Mouse (Mus musculus) bone marrow, adult 2 months (tissue): Measurements from ENCODE around the gene Rhbdd1. TPM values are rescaled to one million over a fixed set of nuclear protein-coding genes. Genes with fewer than 3 reads are reported as not detected.
A peak's percentile ranks its signal among the peaks of the same experiment; 100 is the strongest.

Source experiments
- H3K27ac ChIP-seq: fragments of 200-500 bp; 2 replicates; pipeline ENCODE4 v1.5.1; 2012; ENCODE audit warnings: low read depth, mild to moderate bottlenecking, control low read depth, inconsistent platforms, low read length; ENCODE audit not compliant: control insufficient read depth, poor library complexity, insufficient read depth
- H3K4me1 ChIP-seq: fragments of 200-500 bp; 2 replicates; pipeline ENCODE4 v1.6.1; 2011; ENCODE audit warnings: low read length; ENCODE audit not compliant: control insufficient read depth, insufficient read depth
- H3K4me3 ChIP-seq: fragments of 200-500 bp; replicated peaks from 2 replicates; pipeline ENCODE3; 2011; ENCODE audit warnings: mild to moderate bottlenecking, low read depth, low read length, control low read depth; ENCODE audit not compliant: control insufficient read depth
- CTCF ChIP-seq: fragments of 200-500 bp; IDR thresholded peaks from 2 replicates; pipeline ENCODE4 v1.5.1; 2011; ENCODE audit warnings: low read length, control low read depth; ENCODE audit not compliant: control insufficient read depth, insufficient read depth
- POLR2A ChIP-seq: fragments of 200-500 bp; IDR thresholded peaks from 2 replicates; pipeline ENCODE4 v1.6.1; 2011; ENCODE audit warnings: low read depth, mild to moderate bottlenecking, control low read depth, low read length, borderline replicate concordance; ENCODE audit not compliant: control insufficient read depth
- WGBS: fragments of 180-500 bp; shearing (Covaris S2); methylation state at CpG from one replicate; pipeline ENCODE4 v1.1.7; 2018; 5-methylcytosine and 5-hydroxymethylcytosine counted together
- polyA plus RNA-seq: library from polyadenylated mRNA; stranded (reverse); fragments of >200 nt; gene quantifications from 2 replicates; pipeline ENCODE4 v1.2.4, GENCODE M21; 2011; ENCODE audit warnings: low replicate concordance; ENCODE audit not compliant: missing spikeins, insufficient read depth, insufficient read length

Gene Rhbdd1
- polyA plus RNA-seq, 1 experiment = 4.6 TPM

DNA sequence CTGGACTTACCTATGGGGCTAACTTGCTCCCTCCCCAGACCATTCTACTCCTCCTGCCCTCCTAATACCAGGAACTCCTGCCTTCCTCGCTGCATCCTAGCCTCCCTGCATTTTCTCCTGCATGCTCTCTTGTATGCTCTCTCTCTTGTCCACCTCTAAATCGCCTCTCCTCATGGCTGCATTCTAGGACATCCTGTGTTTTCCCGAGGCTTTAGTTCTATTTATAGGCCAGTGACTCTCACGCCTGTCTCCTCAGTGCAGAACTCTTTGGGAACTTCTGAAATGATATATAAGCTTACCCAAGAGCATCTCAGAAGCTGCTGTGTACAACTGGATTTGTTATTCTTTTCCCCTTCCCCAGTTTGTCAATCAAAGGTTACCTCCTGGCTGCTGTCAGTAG, 95.8 kb downstream of the Rhbdd1 start:
- Histone ChIP-seq H3K4me1 (no peaks in the 10 kb centered on the region), H3K27ac (no peak overlapping the region), H3K4me3 (no peak overlapping the region)
- TF ChIP-seq POLR2A (no peak), CTCF (no peak)
- 72% methylated on average over 4 of the region's 4 CpGs for WGBS

DNA sequence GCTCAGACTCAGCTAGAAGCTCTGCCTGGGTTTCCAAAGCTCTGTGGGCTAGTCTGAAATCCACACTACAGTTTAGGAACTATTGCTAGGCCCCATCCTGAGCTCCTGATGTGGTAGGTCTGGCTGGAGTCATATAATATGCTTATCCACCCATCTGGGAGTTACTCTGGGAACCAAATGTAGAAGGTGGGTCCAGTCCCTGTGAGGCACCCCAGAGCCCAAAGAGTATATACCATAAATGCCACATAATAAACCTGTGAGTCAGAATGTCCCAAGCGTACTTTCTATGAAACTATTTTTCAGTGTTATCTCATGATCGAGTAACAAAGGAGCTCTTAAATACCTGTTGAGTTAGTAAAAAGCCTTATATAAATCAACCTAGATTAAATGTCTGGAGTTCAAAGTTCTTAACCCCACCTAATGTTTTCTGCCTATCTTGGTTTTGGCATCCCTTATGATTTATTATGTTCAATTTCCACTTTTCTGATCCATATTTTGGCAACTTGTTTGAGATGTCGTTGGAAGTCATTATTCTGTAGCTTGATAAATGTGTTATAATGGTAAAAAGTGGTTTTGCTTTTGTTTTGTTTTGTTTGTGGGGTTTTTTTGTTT, 98.3 kb downstream of the Rhbdd1 start:
- Histone ChIP-seq H3K27ac (no peak overlapping the region), H3K4me1 (no peaks in the 10 kb centered on the region), H3K4me3 (no peak overlapping the region)
- no peak for TF ChIP-seq CTCF
- no peak for TF ChIP-seq POLR2A
- 82% methylated on average over 3 of the region's 3 CpGs for WGBS

DNA sequence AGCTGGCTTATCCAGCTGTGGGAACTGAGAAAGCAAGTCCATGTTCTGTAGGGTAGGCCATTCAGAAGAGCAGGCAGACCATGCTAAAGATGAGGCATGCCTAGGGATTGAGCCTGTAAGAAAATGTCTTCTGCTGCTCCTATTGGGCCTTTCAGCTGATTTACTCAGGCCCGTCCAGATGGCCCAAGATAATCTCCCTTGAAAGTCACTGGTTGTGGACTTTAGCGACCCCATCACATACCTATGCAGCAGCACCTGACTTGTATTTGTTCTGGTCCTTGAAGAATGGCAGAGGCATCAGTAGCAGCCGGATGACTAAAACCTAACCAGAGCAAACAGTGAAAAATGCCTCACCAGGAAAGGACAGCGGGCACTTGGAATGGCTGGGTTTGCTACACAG, 99.4 kb downstream of the Rhbdd1 start:
- Histone ChIP-seq H3K4me1 (no peaks in the 10 kb centered on the region), H3K27ac (no peak overlapping the region), H3K4me3 (no peak overlapping the region)
- TF ChIP-seq POLR2A (no peak), CTCF (no peak)
- 81% methylated on average over 4 of the region's 4 CpGs for WGBS

DNA sequence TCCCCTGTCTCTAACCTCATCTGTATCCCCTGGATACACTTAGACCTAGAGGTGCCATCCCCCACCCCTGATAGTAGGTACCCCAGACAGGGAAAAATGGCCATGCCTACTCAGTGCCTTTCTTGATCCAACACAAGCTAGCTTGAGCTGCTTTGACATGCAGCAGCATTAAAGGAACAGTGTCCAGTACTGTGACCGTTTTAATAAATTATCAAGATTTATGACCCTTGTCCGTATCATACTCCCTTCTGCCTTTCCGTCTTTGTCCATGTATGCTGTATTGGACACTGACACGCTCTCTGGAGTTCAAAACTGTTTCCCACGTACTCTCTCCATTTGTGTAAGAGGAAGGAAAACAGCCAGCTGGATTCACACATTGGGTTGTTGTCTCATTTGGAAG, 111.5 kb downstream of the Rhbdd1 start:
- TF ChIP-seq POLR2A (no peak), CTCF (no peak)
- H3K4me1 ChIP-seq = no peaks in the 10 kb centered on the region
- WGBS = 93% methylated on average over 5 of the region's 5 CpGs
- no peak overlapping the region for H3K27ac ChIP-seq
- H3K4me3 ChIP-seq = no peak overlapping the region

DNA sequence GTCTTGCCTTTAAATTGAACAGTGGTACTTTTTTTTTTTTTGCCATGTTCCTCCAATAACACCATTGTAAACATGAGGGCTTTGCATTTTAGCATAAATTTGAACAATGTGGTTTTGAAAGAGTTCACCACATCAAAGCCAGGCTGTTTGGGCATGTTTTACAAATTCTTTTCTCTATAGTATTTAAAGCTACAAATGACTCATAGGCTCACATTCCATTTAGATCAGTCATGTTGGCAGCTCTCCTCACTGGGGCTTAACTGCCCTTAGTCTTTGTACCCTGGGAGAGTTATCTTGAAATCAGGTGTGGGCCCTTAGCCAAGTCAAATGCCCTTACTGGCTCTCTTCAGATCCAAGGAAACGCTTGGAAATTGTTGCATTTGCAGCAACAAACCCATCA, 112.8 kb downstream of the Rhbdd1 start:
- H3K4me1 ChIP-seq = no peaks in the 10 kb centered on the region
- no peak overlapping the region for H3K27ac ChIP-seq
- WGBS = 57% methylated on average over 1 of the region's 1 CpGs
- no peak overlapping the region for H3K4me3 ChIP-seq
- TF ChIP-seq POLR2A (no peak), CTCF (no peak)

DNA sequence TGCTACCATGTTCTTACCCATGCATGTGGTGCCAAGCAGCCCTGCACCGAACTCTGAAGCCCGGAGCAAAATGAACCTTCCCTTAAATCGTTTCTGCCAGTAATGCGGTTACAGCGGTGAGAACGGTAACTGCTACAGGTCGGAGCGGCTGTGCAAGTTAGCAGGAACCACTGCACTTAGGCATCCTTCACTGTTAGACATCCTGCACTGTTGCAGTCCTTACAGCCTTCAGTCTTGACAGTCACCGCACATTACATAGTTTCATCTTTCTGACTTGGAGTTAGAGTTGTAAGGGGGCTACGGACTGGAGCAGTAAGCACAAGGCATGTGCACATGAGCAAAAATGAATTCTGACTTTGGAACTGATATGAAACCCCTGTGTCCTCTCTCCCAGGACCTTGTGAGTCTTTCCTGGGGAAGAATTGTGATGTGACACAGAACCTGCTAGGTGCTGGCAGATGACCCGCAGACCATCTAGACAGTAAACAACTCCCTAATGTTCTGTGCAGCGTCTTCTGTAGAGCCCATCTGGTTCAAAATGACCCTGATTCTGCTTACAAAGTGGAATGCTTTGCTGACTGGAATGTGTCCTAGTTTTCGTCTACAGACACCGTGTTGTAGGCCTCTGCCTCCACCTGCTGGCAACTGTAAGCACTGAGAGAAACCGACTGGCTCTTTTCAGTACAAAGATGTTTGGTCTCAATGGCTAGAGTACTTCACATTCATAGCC, 116.8 kb downstream of the Rhbdd1 start:
- Histone ChIP-seq H3K4me3 (no peak overlapping the region), H3K27ac (no peak overlapping the region), H3K4me1 (no peaks in the 10 kb centered on the region)
- peak; percentile 36; the same call in 1 of the 2 replicates for TF ChIP-seq CTCF
- no peak for TF ChIP-seq POLR2A
- 78% methylated on average over 15 of the region's 15 CpGs for WGBS

DNA sequence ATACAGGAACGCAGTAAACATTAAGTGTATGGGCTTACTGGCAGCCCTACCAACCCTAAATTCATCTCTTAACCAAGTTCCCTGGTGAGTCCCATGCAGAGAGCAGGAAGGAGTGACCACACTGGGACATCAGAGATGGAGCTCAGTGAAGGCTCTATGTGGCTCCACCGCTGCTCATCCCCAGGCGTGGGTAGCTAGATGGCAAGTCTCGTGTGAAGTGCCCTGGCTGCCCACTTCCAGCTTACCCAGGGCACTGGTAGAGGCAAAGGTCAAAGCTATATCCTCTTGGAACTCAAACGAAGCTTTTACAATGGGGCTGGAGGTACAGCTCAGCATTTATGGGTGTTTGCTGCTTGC, 117.4 kb downstream of the Rhbdd1 start:
- no peaks in the 10 kb centered on the region for H3K4me1 ChIP-seq
- no peak overlapping the region for H3K4me3 ChIP-seq
- TF ChIP-seq CTCF (no peak), POLR2A (no peak)
- 80% methylated on average over 5 of the region's 5 CpGs for WGBS
- H3K27ac ChIP-seq = no peak overlapping the region

DNA sequence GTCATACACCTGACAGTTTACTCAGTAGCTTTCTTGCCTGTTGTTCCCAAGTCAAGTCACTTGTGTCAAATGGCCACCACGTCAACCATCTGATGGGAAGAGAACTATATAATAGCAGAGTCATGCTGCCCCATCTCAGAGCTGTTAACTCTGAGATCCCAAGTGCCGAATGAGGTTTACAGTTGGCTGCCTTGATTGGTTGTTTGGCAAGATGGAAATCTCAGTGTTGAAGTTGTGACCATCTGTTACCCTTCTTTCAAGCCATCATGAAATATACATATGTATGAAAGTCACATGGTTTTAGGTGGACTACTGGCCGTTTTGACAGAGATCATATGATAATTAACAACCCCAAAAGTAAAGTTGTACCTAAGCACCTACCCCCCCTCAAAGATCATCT, 121.0 kb downstream of the Rhbdd1 start:
- 81% methylated on average over 3 of the region's 3 CpGs for WGBS
- Histone ChIP-seq H3K4me3 (no peak overlapping the region), H3K4me1 (no peaks in the 10 kb centered on the region), H3K27ac (no peak overlapping the region)
- TF ChIP-seq POLR2A (no peak), CTCF (no peak)

DNA sequence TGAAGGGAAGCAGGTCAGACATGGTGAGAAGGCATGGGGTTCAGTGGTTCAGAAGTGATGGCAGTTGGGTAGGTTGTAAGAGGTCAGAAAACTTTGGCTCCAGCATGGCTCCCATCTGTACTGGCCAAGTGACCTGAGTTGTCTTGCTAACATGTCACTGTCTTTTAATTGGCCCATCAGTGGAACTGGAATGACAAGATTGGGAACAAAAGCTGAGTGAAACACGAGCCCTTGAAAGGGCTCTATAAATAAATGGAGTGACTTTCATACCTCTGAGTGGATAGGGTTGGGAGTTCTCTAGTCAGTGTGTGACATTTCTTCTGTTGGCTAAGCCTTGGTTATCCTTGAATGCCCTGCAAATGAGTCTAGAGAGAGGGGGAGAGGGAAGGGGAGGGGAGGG, 123.9 kb downstream of the Rhbdd1 start:
- Histone ChIP-seq H3K27ac (no peak overlapping the region), H3K4me1 (no peaks in the 10 kb centered on the region), H3K4me3 (no peak overlapping the region)
- WGBS = 85% methylated on average over 1 of the region's 1 CpGs
- TF ChIP-seq POLR2A (no peak), CTCF (no peak)

DNA sequence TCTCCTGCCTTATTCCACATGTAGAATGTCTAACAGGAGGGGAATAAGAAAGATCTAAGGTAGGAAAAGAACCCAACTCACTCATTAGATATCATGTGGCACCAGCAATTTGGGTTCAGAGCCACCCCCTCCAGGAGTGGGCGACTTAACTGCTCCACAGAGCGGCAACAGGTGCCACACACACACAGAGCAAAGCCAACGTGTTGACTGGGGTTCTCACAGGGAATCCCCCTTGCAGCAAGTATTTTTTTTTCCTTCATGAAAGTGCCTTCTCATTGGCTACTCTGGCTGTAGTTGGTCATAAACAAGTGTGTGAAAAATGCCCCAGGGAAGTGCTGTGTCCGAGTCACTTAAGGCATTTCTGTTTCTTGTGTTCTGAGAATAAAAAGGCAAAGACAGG, 127.3 kb downstream of the Rhbdd1 start:
- Histone ChIP-seq H3K4me3 (no peak overlapping the region), H3K27ac (no peak overlapping the region), H3K4me1 (no peaks in the 10 kb centered on the region)
- no peak for TF ChIP-seq POLR2A
- TF ChIP-seq CTCF = no peak
- WGBS = 74% methylated on average over 4 of the region's 4 CpGs
